Mouse (Mus musculus): ENCODE results near the gene Coa4.

Coa4 gene

DNA sequence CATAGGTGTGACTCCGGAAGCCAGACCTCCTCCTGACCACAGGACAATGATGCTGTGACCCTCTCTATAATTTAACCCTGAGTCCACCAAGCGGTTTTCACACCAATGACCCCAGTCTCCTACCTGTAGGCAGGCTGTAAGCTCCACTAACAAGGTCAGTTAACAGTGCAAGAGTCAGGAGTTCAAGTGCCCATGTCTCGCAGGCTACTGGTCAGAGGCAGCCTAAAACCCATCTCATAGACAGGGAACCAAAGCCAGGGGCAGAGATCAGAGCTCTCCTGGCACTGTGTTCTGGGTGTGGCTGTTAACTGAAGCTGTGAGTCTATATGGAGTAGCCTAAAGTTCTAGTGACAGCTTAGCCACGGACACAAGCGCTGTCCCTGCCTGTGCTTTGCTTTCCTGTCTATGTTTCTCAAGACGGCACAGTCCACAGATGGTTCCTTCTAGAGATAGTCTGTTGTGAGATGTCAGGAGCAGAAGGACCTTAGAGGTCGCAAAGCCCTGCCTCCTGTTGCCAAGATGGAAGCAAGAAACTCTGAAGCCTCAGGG, 34.4 kb upstream of the Coa4 start:
- in situ Hi-C loops (cut with MboI; ENCODE audit: low pct_unique_long_range_greater_than_20kb in 1 of 2, low sequenced_read_pairs in 2 of 2, unreplicated experiment in 1 of 2), result no loop called here

- in situ Hi-C loops (cut with MboI; ENCODE audit: low pct_unique_long_range_greater_than_20kb in 1 of 2, low sequenced_read_pairs in 2 of 2, unreplicated experiment in 1 of 2), result no loop called here
Measured at GRCm38 (mm10) chr7:100503076-100503475, 33.8 kb upstream of the Coa4 start.

DNA sequence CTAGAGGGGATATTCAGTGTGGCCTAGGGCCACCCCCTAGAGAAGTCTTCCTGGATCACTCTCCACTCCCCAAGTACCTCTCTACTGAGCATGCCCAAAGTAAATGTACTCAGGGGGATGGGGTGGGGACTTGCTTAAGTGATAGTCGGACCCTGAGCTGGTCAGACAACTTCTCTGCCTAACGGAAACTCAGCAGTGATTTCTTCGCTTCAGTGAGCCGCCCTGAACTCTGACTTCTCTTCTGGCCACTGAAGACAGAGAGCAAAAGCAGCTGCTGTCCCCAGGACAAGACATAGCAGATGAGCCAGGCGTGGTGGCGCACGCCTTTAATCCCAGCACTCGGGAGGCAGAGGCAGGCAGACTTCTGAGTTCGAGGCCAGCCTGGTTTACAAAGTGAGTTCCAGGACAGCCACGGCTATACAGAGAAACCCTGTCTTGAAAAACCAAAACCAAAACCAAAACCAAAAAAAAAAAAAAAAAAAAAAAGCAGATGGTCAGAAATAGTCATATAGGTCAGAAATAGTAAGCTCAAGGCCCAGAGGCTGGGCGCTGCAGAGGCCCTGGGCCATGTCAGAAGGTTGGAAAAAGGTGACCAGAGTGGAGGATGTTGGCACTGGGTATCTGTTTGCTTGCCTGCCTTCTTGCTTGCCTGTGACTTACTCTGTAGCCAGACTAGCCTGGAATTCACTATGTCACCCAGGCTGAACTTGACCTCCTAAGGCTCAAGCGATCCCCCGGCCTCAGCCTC, 32.0 kb upstream of the Coa4 start:
- in situ Hi-C loops (cut with MboI; ENCODE audit: low pct_unique_long_range_greater_than_20kb in 1 of 2, low sequenced_read_pairs in 2 of 2, unreplicated experiment in 1 of 2), result no loop called here

GRCm38 (mm10) chr7:100506494-100506893, 30.4 kb upstream of the Coa4 start:
- in situ Hi-C loops (cut with MboI; ENCODE audit: low pct_unique_long_range_greater_than_20kb in 1 of 2, low sequenced_read_pairs in 2 of 2, unreplicated experiment in 1 of 2), result no loop called here

DNA sequence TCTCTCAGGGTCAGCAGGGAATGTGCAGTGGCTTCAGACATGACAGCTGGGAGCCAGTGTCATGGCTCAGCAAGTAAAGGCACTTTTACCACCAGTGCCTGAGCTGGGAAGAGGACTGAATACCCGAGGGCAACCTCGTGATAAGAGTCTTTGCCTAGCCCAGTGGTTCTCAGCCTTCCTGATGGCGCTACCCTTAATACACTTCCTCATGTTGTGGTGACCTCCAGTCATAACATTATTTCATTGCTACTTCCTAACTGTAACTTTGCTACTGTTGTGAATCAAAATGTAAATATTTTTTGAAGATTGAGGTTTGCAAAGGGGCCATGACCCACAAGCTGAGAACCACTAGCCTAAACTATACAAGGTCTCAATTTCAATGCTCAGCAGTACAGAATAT, 28.2 kb upstream of the Coa4 start:
- in situ Hi-C loops (cut with MboI; ENCODE audit: low pct_unique_long_range_greater_than_20kb in 1 of 2, low sequenced_read_pairs in 2 of 2, unreplicated experiment in 1 of 2), result no loop called here

DNA sequence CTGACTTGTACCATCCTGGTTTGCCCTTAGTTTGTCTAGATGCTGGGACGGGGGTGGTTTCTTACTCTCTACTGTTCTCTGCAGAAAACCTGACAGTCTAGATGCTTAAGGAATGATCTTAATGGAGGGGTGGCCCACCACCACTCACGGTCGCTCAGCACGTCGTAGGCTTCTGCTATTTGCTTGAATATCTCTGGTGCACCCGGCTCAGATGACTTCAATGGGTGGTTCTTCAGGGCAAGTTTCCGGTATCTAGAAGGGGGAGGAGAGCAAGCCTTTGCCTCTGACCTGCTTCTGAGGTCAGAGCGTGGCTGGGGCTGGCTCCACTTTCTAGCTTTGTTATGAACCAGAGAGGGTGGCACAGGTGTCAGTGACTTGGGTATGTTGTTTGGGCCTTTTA, 25.3 kb upstream of the Coa4 start:
- in situ Hi-C loops (cut with MboI; ENCODE audit: low pct_unique_long_range_greater_than_20kb in 1 of 2, low sequenced_read_pairs in 2 of 2, unreplicated experiment in 1 of 2), result no loop called here

GRCm38 (mm10) chr7:100514573-100514972, 22.3 kb upstream of the Coa4 start, which contains the start of gene Dnajb13:
Gene Dnajb13 (minus strand): TSS chr7:100514960.
- in situ Hi-C loops (cut with MboI; ENCODE audit: low pct_unique_long_range_greater_than_20kb in 1 of 2, low sequenced_read_pairs in 2 of 2, unreplicated experiment in 1 of 2), result no loop called here

DNA sequence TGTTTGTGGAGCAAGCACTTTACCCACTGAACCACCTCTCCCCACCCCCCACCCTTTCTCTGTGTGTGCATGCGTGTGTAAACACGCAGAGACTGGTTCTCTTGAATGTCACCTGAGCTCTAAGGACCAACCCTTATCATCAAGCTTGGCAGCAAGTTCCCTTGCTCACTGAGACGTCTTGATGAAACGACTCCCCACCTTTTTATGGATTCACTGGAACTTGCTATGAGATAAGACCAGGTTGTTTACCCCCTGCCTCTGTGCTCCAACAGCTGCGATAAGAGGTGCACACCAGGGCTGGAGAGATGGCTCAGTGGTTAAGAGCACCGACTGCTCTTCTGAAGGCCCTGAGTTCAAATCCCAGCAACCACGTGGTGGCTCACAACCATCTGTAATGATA, 16.7 kb upstream of the Coa4 start:
- in situ Hi-C loops (cut with MboI; ENCODE audit: low pct_unique_long_range_greater_than_20kb in 1 of 2, low sequenced_read_pairs in 2 of 2, unreplicated experiment in 1 of 2), result no loop called here

DNA sequence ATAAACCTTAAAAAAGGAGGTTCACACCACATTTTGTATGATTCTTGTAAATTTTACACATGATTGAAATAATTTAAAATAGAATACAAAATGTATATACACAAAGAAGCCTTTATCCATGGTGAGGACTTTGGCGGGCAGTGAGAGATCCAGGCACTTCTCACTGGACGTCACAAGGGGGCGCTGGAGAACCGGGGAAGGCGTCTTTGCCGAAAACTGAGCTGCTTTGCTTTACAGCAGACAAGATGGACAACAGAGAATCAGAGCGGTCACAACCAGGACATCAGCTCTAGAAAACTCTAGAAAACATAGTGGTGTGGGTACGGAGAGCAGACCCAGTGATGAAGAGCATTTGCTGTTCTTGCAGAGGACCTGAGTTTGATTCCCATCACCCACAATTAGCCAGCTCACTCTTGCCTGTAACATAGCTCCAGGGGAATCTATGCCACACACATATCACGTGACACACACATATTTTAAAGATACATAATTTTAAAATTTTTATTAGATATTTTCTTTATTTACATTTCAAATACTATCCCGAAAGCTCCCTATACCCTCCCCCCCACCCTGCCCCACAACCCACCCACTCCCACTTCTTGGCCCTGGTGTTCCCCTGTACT, 16.1 kb upstream of the Coa4 start:
- in situ Hi-C loops (cut with MboI; ENCODE audit: low pct_unique_long_range_greater_than_20kb in 1 of 2, low sequenced_read_pairs in 2 of 2, unreplicated experiment in 1 of 2), result no loop called here

GRCm38 (mm10) chr7:100522222-100522621, 14.6 kb upstream of the Coa4 start:
- in situ Hi-C loops (cut with MboI; ENCODE audit: low pct_unique_long_range_greater_than_20kb in 1 of 2, low sequenced_read_pairs in 2 of 2, unreplicated experiment in 1 of 2), result no loop called here

- in situ Hi-C loops (cut with MboI; ENCODE audit: low pct_unique_long_range_greater_than_20kb in 1 of 2, low sequenced_read_pairs in 2 of 2, unreplicated experiment in 1 of 2), result no loop called here
Measured at GRCm38 (mm10) chr7:100524669-100525068, 12.2 kb upstream of the Coa4 start.

DNA sequence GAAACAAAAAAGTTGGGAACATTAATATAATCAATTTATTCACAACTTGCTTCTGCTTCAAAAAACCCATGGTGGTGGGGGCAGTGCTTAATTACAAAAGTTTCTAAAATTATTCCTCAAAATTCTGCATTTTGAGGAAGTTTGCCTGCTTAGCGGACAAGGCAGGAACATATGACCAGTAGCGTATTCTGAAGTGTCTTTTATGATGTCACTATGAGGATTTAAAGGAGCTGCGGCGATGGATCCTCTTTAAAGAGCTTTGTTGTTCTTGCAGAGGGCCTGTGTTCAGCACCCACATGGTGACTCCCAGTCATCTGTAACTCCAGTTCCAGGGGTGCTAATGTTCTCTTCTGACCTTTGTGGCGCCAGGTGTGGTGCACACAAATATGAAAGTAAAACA, 6.1 kb upstream of the Coa4 start:
- in situ Hi-C loops (cut with MboI; ENCODE audit: low pct_unique_long_range_greater_than_20kb in 1 of 2, low sequenced_read_pairs in 2 of 2, unreplicated experiment in 1 of 2), result no loop called here

DNA sequence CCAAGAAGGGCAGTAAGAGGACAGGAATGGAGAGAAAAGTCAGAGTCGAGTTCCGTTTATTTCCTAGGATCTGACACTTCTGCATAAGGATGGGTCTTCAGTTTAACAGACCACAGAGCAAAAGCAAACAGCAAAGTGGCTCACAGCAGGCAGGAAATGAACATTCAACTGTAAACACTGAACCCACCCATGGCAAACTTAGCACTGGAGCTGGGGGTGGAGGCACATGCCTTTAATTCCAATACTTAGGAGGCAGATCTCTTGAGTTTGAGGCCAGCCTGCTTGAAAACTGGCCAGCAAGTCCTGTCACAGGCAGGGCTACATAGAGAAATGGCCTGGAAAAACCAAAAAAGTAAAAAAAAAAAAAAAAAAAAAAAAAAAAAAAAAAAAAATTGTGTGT, 3.4 kb upstream of the Coa4 start:
- in situ Hi-C loops (cut with MboI; ENCODE audit: low pct_unique_long_range_greater_than_20kb in 1 of 2, low sequenced_read_pairs in 2 of 2, unreplicated experiment in 1 of 2), result no loop called here

DNA sequence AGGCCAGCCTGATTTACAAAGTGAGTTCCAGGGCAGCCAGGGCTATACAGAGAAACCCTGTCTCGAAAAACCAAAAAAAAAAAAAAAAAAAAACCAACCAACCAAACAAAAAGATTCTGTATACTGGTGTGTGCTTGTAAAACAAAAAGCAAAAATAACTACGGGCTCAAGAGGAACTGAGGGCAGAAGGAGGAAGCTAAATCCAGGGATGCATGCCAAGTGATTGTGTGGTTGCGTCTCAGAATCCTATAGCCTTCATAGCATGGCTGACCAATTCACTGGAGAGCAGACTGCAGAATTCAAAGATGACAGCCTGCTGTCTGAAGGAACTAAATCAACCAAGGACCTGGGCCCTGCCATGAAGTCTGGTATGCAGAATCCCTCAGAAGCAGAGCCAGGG, 2.7 kb upstream of the Coa4 start:
- in situ Hi-C loops (cut with MboI; ENCODE audit: low pct_unique_long_range_greater_than_20kb in 1 of 2, low sequenced_read_pairs in 2 of 2, unreplicated experiment in 1 of 2), result no loop called here

- in situ Hi-C loops (cut with MboI; ENCODE audit: low pct_unique_long_range_greater_than_20kb in 1 of 2, low sequenced_read_pairs in 2 of 2, unreplicated experiment in 1 of 2), result no loop called here
Measured at GRCm38 (mm10) chr7:100535831-100536230, 1.0 kb upstream of the Coa4 start.

GRCm38 (mm10) chr7:100537519-100537902, 640 bp downstream of the Coa4 start:
- in situ Hi-C loops (cut with MboI; ENCODE audit: low pct_unique_long_range_greater_than_20kb in 1 of 2, low sequenced_read_pairs in 2 of 2, unreplicated experiment in 1 of 2), result no loop called here

- in situ Hi-C loops (cut with MboI; ENCODE audit: low pct_unique_long_range_greater_than_20kb in 1 of 2, low sequenced_read_pairs in 2 of 2, unreplicated experiment in 1 of 2), result no loop called here
Measured at GRCm38 (mm10) chr7:100539516-100539915, 2.6 kb downstream of the Coa4 start.

DNA sequence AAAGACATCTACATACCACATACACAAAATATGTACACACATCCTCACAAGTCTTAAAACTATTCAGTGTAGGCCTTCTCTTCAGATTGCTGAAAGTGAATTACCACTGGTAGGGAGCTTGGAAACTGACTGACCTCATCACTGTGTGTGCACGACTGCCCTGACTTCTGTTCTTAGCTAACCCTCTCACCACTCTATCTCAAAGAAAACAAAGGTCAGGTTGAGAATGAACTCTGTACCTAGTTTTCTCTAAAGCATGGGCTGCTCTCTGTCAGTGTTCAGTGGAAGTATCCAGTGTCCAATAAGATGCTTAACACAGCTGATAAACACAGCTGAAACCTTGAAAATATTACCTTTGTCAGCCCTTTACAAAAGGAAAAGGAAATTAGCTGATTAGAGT, 7.6 kb downstream of the Coa4 start:
- in situ Hi-C loops (cut with MboI; ENCODE audit: low pct_unique_long_range_greater_than_20kb in 1 of 2, low sequenced_read_pairs in 2 of 2, unreplicated experiment in 1 of 2), result no loop called here

DNA sequence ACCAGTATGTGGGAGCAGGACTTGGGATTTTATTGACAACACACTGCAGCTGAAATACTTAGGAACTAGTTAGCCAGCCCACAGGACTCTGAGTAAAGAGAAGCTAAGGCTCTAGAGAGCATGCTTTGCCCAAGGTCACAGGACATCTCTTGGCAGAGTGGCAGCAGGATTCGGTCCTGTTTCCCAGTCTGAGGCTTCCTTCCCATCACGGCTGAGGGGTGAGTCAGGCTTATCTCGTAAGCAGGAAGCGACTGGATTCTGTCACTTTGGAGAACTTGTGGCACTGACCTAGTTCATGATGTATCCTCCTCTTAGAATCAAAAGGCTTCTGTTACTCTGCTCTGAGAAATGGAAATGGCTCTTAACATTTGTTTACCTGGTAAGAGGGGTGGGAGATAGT, 10.8 kb downstream of the Coa4 start:
- in situ Hi-C loops (cut with MboI; ENCODE audit: low pct_unique_long_range_greater_than_20kb in 1 of 2, low sequenced_read_pairs in 2 of 2, unreplicated experiment in 1 of 2), result no loop called here

DNA sequence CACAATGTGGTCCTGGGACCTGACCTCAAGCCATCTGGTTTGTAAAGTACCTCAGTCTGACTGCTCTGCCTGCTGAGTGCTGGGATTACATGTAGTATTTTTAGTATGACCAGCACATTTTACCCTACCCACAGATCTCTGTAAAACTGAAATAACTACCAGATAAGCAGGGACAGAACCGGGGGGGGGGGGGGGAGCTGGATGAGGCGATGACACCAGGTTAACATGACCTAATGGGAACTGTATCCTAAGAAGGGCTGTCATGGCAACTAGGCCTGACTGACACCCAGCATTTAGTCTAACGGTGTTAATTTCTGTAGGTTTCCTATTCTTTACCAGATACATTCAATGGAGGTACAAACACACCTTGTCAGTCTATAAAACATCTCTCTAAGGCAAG, 12.9 kb downstream of the Coa4 start:
- in situ Hi-C loops (cut with MboI; ENCODE audit: low pct_unique_long_range_greater_than_20kb in 1 of 2, low sequenced_read_pairs in 2 of 2, unreplicated experiment in 1 of 2), result no loop called here

All from mouse embryonic stem cell (cell line).